Mouse (Mus musculus): Measurements from ENCODE around the gene Laptm4a. TPM values are rescaled to one million over a fixed set of nuclear protein-coding genes. Genes with fewer than 3 reads are reported as not detected.

The Laptm4a gene
- total RNA-seq (2021), result 100 to 1,000 TPM; 214 to 221 TPM
- long read RNA-seq, experiment 1, transcript Laptm4a-201 (7 exons, 1,773 nt), result major isoform, 76 of 294 reads
- long read RNA-seq, experiment 1, partial matches to known transcripts, result 7 of 294 reads
- long read RNA-seq, experiment 1, other reads (novel, unspliced or antisense), result 211 of 294 reads
- long read RNA-seq, experiment 2, transcript Laptm4a-201 (7 exons, 1,773 nt), result major isoform, 89 of 299 reads
- long read RNA-seq, experiment 2, partial matches to known transcripts, result 1 of 299 reads
- long read RNA-seq, experiment 2, other reads (novel, unspliced or antisense), result 209 of 299 reads

GRCm38 (mm10) chr12:8921394-8922368 lies at the start of gene Laptm4a:
Gene Laptm4a, plus strand, starts transcription at chr12:8921664.
- intact Hi-C loops (cut with DNase I), result no loop called here

DNA sequence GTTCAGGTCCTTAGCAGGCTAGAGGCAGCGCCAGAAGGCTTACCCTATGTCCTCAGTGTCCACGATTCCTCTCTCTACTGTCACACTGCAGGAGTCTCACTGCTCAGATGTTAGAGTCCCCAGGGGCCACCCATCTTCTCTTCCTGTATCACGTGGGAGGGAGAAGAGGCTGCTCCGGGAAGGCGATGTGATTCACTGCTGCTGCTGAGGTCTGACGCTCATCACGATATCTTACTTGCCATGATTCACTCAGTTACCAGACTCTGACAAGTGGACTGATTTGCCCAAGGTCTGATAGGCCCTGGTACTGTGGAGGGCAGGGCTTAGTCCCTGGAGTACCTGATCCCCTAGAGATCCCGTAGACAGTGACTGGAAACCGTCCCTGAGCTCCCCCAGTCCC lies 45.9 kb upstream of the Laptm4a start:
- intact Hi-C loops (cut with DNase I), result loop anchor here (5.0 kb wide), 1 partner anchor 178 kb away; no protein-coding TSS in a partner anchor
- no peak for DNase-seq

More at GRCm38 (mm10) chr12:8921394-8922368, at the start of gene Laptm4a:
- peak; percentile 98 to 99 for DNase-seq

DNA sequence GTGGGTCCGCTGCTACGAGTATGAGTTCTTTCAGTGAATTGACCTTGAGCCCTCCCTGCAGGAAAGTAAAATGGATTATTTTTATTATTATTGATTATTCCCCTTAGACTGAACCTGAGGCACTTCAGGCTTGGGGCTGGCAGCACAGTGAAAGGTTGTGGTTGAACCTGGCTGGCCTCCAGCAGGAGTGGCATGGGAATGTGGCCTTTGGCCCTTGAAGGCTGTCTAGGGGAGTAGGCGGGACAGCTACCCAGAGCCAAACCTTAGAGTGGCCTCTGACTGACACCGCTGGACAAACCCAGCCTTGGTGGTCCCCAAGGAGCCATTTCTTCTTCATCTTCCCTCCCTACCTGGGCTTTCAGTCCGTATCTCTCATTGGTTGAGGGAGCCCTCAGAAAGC lies 44.6 kb upstream of the Laptm4a start:
- no peak for DNase-seq
- intact Hi-C loops (cut with DNase I), result loop anchor here (5.0 kb wide), 1 partner anchor 180 kb away; no protein-coding TSS in a partner anchor

DNA sequence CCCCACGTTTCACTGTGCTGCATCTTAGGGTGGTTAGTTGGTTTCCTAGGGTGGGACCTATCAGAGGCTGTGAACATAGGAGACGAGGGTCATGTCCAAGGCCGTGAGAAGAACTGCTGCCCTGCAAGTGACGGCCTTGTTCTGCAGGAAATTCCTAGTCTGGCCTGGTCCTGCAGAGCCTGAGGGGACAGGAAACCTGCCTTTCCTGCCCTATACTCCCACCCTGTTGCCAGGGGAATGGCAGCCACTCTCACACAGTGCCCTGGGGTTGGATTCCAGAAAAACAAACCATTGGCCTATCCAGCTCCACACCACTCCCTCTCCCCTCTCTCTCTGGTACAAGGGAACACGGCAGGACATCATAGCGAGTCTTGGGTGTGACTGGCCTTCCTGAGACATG lies 44.1 kb upstream of the Laptm4a start:
- DNase-seq, result no peak
- intact Hi-C loops (cut with DNase I), result loop anchor here (5.0 kb wide), 1 partner anchor 180 kb away; no protein-coding TSS in a partner anchor

DNA sequence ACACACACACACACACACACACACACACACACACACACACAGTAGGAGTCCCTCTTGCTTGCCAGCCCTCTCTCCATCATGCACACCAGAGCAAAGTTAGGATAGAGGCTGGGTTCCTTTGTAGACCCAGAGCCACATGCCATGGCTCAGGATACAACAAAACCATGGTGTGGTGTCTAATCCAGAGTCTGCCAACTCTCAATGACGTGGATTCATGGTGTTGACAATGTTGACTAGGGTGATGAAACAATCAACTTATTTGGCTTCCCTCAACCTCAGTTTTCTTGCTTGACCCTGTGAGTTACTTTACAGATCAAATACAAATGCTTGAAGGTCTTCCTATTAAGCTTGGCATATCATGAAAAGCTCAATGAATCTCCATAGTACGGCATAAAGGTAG lies 42.7 kb upstream of the Laptm4a start:
- no peak for DNase-seq
- intact Hi-C loops (cut with DNase I), result loop anchor here (5.0 kb wide), 1 partner anchor 181 kb away; no protein-coding TSS in a partner anchor

DNA sequence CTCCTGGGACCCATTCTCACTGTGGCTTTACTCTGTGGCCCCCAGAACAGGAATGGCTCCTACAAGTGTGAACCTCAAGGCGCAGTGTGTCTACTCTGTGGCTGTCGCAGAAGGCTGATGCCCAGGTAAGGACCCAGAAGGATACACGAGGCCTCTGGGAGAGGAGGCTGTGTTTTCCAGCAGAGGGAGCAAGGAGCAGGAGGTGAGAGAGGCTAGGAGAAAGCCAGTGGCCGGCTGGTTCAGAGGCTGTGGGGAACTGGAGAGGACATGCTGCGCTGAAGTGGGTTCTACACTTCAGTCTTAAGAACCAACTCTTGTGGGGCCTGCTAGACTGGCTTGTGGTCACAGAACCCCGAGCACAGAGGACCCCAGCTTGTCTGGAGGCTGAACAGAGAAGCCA lies 42.1 kb upstream of the Laptm4a start:
- intact Hi-C loops (cut with DNase I), result loop anchor here (5.0 kb wide), 1 partner anchor 182 kb away; no protein-coding TSS in a partner anchor
- DNase-seq, result no peak

GRCm38 (mm10) chr12:8881736-8882135 lies 39.7 kb upstream of the Laptm4a start:
- no peak for DNase-seq
- intact Hi-C loops (cut with DNase I), result loop anchor here (5.0 kb wide), 1 partner anchor 119 kb away; no protein-coding TSS in a partner anchor

- no peak for DNase-seq
- intact Hi-C loops (cut with DNase I), result loop anchor here (5.0 kb wide), 1 partner anchor 120 kb away; no protein-coding TSS in a partner anchor
These were observed 39.1 kb upstream of the Laptm4a start for GRCm38 (mm10) chr12:8882376-8882775.

DNA sequence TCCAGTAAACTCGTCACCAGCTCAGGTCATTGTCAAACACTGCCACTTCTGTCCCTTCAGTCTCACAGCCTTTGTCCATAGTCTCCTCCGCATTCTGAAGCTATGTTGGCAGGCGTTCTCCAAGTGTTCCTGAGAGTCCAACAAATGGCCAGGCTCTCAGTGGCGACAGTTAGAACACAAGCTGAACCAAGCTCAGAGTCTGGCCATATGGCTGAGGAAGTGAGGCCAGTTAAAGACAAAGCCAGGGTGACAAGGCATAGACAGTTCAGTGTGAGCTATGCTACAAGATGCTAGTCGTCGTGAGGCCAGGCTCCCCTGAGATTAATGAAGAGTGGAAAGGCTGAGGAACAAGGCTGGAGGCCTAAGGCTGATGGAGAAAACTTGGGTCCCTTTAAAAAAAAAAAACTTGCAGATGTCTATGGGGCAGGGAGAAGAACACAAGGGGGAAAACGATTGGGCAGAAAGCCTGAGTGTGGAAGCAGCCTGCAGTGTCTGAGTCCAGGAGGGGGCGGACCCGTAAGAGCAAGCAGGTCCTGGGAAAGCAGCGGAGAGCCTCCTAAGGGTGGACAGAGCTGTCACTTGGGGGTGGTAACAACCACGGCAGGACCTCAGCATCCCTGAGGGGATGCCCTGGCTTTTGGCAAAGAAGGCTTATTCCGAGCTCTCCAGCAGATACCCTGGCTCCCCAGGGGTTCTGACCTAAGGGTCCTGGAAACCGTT lies 36.9 kb upstream of the Laptm4a start:
- intact Hi-C loops (cut with DNase I), result loop anchor here (5.0 kb wide), 3 partner anchors 53 to 122 kb away; no protein-coding TSS in a partner anchor
- no peak for DNase-seq

DNA sequence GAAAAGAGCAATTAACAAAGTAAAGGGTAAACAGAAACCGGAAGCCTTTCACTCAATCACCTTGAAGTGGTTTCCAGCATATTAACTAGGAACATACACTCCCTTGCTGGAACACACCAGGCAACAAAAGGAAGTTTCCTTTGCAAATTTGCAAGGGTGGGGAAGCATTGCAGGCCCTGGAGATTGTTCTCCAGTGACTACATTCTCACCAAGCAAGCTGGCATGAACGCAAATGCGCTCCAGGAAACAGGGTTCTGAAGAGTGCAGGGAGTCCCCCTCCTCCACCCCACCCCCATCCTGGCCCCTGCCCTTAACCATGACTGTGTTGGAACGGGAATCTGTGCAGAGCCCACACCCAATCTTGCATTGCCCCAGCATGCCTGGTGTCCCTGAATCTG lies 36.3 kb upstream of the Laptm4a start:
- intact Hi-C loops (cut with DNase I), result loop anchor here (5.0 kb wide), 2 partner anchors 52 to 97 kb away; no protein-coding TSS in a partner anchor
- DNase-seq, result no peak

- no peak for DNase-seq
- intact Hi-C loops (cut with DNase I), result loop anchor here (5.0 kb wide), 2 partner anchors 51 to 96 kb away; no protein-coding TSS in a partner anchor
These were observed 35.5 kb upstream of the Laptm4a start for GRCm38 (mm10) chr12:8885950-8886349.

- DNase-seq, result no peak
- intact Hi-C loops (cut with DNase I), result loop anchor here (5.0 kb wide), 2 partner anchors 49 to 94 kb away; no protein-coding TSS in a partner anchor
These were observed 33.0 kb upstream of the Laptm4a start for GRCm38 (mm10) chr12:8888445-8888844.

- intact Hi-C loops (cut with DNase I), result loop anchor here (1.0 to 5.0 kb wide), 3 partner anchors 48 to 113 kb away; no protein-coding TSS in a partner anchor
- DNase-seq, result peak; percentile 63 to 71
These were observed 32.3 kb upstream of the Laptm4a start for GRCm38 (mm10) chr12:8889117-8889665.

- intact Hi-C loops (cut with DNase I), result no loop called here
- DNase-seq, result no peak
These were observed 28.5 kb upstream of the Laptm4a start for GRCm38 (mm10) chr12:8892876-8893532.

GRCm38 (mm10) chr12:8897140-8897539 lies 24.3 kb upstream of the Laptm4a start:
- no peak for DNase-seq
- intact Hi-C loops (cut with DNase I), result no loop called here

DNA sequence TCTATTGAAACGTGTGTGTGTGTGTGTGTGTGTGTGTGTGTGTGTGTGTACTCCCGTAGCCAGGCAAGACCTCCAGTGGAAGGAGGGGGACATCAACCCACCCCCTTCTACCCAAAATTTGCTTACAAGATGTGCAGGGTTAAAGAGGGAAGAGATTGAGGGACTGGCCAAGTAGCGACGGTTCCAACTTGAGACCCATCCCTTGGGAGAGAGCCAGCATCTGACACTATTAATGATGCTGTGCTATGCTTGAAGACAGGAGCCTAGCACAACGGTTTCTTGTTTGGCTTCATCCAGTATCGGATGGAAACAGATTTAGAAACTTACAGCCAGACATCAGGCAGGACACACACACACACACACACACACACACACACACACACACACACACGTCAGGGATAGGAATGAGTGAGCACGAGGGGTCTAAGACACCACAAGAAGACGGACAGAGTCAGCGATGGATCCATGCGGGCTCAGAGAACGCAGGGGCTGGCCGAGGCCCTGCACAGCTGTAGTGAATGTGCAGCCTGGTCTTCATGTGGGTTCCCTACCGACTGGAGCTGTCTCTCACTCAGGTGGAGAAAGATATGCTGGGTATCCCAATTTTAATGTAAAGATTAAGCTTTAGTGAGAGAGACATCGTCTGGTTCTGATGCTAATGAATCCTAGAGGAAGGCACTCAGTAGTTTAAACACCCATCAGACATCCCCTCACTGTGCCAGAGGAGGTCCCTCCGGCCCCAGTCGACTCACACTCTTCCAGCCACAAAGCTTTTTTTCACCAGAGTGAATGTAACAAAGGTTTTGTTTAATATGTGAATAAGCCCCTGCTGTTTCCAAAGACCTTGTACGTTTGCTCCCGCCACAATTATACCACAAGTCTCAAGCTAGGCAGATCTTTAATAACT lies 22.3 kb upstream of the Laptm4a start:
- intact Hi-C loops (cut with DNase I), result no loop called here

GRCm38 (mm10) chr12:8900107-8900698 lies 21.3 kb upstream of the Laptm4a start:
- DNase-seq, result no peak
- intact Hi-C loops (cut with DNase I), result no loop called here

More for the DNA sequence above, 22.3 kb upstream of the Laptm4a start:
- DNase-seq, result no peak
